Mouse (Mus musculus): Measurements from ENCODE around the gene Vmn1r28. TPM values are rescaled to one million over a fixed set of nuclear protein-coding genes. Genes with fewer than 3 reads are reported as not detected.
"Not testable (repeated sequence)": the region's sequence is repeated elsewhere in the genome, so short reads cannot be mapped to it uniquely, and the experiment has no call there.

Gene Vmn1r28
- not detected in 2 replicates for polyA plus RNA-seq (2015; fragmentation: Nextera tagmentation; extraction: Ambion mirVana)

DNA sequence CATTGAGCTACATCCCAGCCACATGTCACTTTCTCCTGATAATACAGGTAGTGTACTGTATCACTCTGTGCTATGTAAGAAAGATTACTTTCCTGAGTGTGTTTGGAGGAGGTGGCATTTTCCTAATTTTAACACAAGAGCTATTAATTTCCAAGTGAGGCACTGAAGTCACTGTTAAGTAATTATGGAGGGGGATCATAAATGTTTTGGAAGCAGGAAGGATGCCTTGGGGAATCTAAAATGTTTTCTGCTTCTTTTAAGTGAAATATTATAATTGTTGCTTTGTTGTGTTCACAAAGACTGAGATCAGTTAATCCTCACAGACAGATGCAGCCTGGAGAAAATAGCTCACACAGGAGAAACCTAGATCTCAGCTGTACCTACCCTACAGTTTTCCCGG, at the start of gene Vmn1r28:
TSS of gene Vmn1r28 (plus strand) at position 301 of the 400 bp plus-strand sequence.
- H3K9me3 ChIP-seq: no peaks in the 10 kb centered on the region

DNA sequence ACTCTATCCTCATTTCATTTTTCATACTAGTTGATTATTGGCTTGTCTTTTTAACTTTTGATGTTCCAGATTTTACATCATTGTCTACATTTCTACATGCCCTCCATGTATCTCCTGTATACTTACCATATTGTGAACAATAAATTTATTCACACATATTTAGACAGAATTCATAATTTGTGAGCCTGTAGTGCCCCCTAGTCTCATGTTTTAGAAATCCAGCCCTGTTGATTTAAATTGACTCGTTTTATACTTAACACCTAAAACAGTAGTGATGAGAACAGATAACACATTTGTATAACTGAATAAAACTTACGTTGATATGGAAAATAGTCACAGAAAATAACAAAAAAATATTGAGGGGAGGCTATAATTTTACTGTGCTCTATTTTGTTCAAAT, 45.7 kb upstream of the Vmn1r28 start:
- Histone ChIP-seq H3K9me3 (no peaks in the 10 kb centered on the region), H3K4me1 (replicated peaks) (no peaks in the 10 kb centered on the region), H3K4me3 (no peak overlapping the region), H3K36me3 (no peaks in the 10 kb centered on the region), H3K4me2 (no peak overlapping the region), H3K9ac (no peak overlapping the region), H3K27ac (no peak overlapping the region), H3K27me3 (no peaks in the 10 kb centered on the region)
- ATAC-seq (ENCODE audit: low FRiP score): no peak
- WGBS: 88% methylated on average over 2 of the region's 2 CpGs

More for the DNA sequence above, at the start of gene Vmn1r28:
- H3K27ac ChIP-seq: no peak within 1 kb of the TSS
- no peak within 1 kb of the TSS for H3K9ac ChIP-seq
- no peaks in the 10 kb centered on the region for H3K36me3 ChIP-seq
- H3K4me2 ChIP-seq: no peak within 1 kb of the TSS
- H3K4me3 ChIP-seq: no peak within 1 kb of the TSS
- no peaks in the 10 kb centered on the region for H3K4me1 ChIP-seq (replicated peaks)
- WGBS: 95% methylated on average over 1 of the region's 1 CpGs
- no peaks in the 10 kb centered on the region for H3K27me3 ChIP-seq
- no peak for ATAC-seq (ENCODE audit: low FRiP score)

DNA sequence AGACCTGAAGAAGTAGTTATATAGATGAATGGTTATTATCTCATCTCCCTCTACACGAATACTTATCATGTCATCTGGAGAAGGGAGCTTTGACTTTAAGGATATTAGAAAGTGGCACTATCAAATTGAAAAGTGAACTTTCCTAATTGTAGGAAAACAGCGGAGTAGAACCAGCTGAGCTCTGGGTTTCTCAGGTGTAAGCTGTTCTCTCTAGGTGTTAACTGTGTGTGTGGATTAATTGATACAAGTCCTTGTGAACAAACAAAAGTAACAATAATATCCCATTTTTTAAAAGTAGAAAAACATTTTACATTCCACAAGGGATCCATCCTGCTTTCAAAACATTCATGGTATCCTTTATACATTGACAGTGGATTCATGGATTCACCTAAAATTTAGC, 43.1 kb upstream of the Vmn1r28 start, which contains the start of gene Vmn1r27:
TSS of gene Vmn1r27 (minus strand) at position 101 of the 400 bp plus-strand sequence.
- no peak within 1 kb of the TSS for H3K27ac ChIP-seq
- H3K9me3 ChIP-seq: no peaks in the 10 kb centered on the region
- H3K9ac ChIP-seq: no peak within 1 kb of the TSS
- WGBS: 89% methylated on average over 2 of the region's 2 CpGs
- no peak within 1 kb of the TSS for H3K4me2 ChIP-seq
- no peaks in the 10 kb centered on the region for H3K27me3 ChIP-seq
- ATAC-seq (ENCODE audit: low FRiP score): no peak
- no peaks in the 10 kb centered on the region for H3K36me3 ChIP-seq
- H3K4me1 ChIP-seq (replicated peaks): no peaks in the 10 kb centered on the region
- H3K4me3 ChIP-seq: no peak within 1 kb of the TSS

DNA sequence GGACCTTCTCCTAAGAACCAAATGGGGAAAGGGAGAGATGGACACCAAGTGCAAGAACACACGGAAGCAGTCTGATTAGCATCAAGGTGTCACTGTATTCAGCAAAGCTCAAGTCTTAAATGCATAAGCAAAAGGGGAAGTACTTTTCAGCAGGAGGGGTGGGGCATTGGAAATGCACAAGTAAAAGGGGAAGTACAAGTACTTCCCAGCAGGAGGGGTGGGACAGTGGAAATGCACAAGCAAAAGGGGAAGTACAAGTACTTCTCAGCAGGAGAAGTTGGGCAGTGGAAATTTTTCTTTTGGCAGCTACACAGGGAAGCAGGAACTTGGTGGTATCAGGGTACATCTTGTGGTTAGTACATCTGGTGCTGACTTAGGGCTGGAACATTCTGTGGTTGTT, 17.8 kb downstream of the Vmn1r28 start:
- 94% methylated on average over 1 of the region's 1 CpGs for WGBS
- not testable (repeated sequence) for H3K4me2 ChIP-seq; ATAC-seq (ENCODE audit: low FRiP score)

DNA sequence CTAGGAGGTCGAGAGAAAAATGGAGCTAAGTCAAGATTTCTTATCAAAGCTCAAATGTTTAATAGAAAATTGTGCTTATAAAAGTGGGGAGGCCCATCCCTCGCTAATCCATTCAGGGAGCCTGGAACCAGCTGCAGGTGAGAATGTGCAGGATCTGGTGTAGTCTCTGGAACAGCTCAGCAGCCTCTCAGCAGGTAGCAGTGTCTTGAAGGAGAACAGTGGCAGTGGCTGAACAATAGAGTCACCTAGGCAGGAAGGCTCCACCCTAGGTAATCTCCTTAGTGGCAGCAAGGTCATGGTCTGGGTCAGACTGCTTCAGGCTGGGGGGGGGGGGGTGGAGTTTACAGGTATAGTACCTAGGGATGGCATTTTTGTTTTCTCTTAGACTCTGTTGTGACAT, 30.4 kb downstream of the Vmn1r28 start:
- no peak overlapping the region for H3K27ac ChIP-seq
- H3K4me2 ChIP-seq: no peak overlapping the region
- H3K36me3 ChIP-seq: no peaks in the 10 kb centered on the region
- no peak for ATAC-seq (ENCODE audit: low FRiP score)
- H3K9ac ChIP-seq: no peak overlapping the region
- WGBS: 75% methylated on average over 2 of the region's 2 CpGs
- no peak overlapping the region for H3K4me3 ChIP-seq
- no peaks in the 10 kb centered on the region for H3K9me3 ChIP-seq
- H3K4me1 ChIP-seq (replicated peaks): no peaks in the 10 kb centered on the region
- no peaks in the 10 kb centered on the region for H3K27me3 ChIP-seq

More for the DNA sequence above, 17.8 kb downstream of the Vmn1r28 start:
- H3K4me1 ChIP-seq (replicated peaks); H3K27me3 ChIP-seq; H3K36me3 ChIP-seq; H3K9ac ChIP-seq; H3K4me3 ChIP-seq; H3K9me3 ChIP-seq; H3K27ac ChIP-seq: not testable (repeated sequence)

DNA sequence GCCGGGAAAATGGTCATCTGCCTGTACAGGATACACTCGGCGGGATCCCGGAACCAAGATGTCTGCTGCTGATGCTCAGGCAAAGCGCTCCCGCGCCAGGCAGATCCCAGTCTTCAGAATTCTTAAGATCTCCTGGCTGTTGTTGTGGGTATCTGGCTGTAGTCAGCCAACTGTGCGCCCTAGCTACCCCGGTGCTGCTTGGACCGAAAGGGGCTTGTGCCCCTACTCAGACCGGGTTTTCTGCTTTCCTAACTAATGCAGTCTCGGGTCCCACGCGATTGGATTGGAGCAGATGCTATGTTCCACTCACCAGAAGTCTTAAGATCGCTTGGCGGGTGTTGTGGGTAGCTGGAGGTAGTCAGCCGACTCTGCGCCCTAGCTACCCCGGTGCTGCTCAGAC, 36.7 kb downstream of the Vmn1r28 start:
- H3K4me1 ChIP-seq (replicated peaks); H3K27ac ChIP-seq; H3K36me3 ChIP-seq; H3K4me2 ChIP-seq; H3K4me3 ChIP-seq; H3K27me3 ChIP-seq; H3K9ac ChIP-seq; ATAC-seq (ENCODE audit: low FRiP score); H3K9me3 ChIP-seq: not testable (repeated sequence)
- 83% methylated on average over 19 of the region's 19 CpGs for WGBS

DNA sequence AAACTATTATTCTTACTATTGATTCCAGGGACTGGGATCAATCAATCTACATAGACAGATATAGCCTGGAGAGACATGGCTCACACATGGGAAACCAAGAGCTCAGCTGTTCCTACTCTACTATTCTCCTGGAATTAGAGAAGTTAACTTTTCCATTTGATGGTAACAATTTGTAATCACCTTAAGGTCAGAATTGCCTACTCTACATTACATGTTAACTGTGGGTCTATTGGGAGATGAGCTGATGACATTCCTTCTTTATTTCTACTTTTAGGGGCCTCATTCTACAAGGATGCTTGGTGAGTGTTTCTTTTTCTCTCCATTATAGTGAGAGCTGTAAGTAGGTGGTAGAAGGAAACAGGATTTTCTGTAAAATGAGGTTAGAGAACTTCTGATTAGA, 39.4 kb downstream of the Vmn1r28 start, which contains the start of gene Vmn1r29:
TSS of gene Vmn1r29 (plus strand) at position 301 of the 400 bp plus-strand sequence.
- no peak for ATAC-seq (ENCODE audit: low FRiP score)
- no peak within 1 kb of the TSS for H3K9ac ChIP-seq
- no peak within 1 kb of the TSS for H3K4me2 ChIP-seq
- H3K4me1 ChIP-seq (replicated peaks): no peaks in the 10 kb centered on the region
- no peaks in the 10 kb centered on the region for H3K27me3 ChIP-seq
- no peak within 1 kb of the TSS for H3K27ac ChIP-seq
- no peaks in the 10 kb centered on the region for H3K36me3 ChIP-seq
- H3K4me3 ChIP-seq: no peak within 1 kb of the TSS
- H3K9me3 ChIP-seq: no peaks in the 10 kb centered on the region

Other genes starting within 250 kb of the Vmn1r28 start
- not detected in 2 replicates for gene Vmn1r26, start 246.9 kb upstream of the Vmn1r28 start, polyA plus RNA-seq (2015; fragmentation: Nextera tagmentation; extraction: Ambion mirVana)
- gene Vmn1r27, start 43.2 kb upstream of the Vmn1r28 start, polyA plus RNA-seq (2015; fragmentation: Nextera tagmentation; extraction: Ambion mirVana): not detected in 2 replicates
- not detected in 2 replicates for gene Vmn1r29, start 39.5 kb downstream of the Vmn1r28 start, polyA plus RNA-seq (2015; fragmentation: Nextera tagmentation; extraction: Ambion mirVana)
- gene Vmn1r30, start 181.3 kb downstream of the Vmn1r28 start, polyA plus RNA-seq (2015; fragmentation: Nextera tagmentation; extraction: Ambion mirVana): not detected in 2 replicates
- not detected in 2 replicates for gene Vmn1r31, start 213.3 kb downstream of the Vmn1r28 start, polyA plus RNA-seq (2015; fragmentation: Nextera tagmentation; extraction: Ambion mirVana)